26 mouse cellular contexts compared by ENCODE assay signal in the genomic region with DNA sequence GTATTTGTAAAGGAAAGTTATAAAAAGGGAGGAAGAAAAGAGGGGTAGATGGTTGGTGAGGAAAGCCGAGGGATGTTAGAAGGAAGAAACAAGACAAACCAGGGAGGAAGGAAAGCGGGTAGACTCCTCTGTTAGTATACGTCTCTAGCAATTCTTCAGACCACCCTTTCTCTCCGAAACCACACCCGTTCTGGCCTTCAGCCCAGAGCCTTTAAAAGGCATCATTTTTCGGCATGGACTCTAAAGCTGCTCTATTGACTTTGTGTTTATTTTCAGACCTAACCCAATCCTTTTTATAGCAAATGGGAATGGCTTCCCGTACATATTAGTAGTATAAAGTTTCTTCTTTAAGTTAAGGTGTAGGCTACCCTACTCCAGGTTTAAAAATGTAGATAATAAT.
A peak's percentile ranks its signal among the peaks of the same experiment; 100 is the strongest.
DNase-seq lines count a peak whose midpoint lies in the region; ATAC-seq and TF ChIP-seq lines count a peak whose summit lies in the region.
"Had no signal": no experiment of that assay in that cellular context is flagged by ENCODE, and none has a peak within 500 bp of the region (broad histone marks: within the 10 kb centered on the region; RNA-seq: fewer than 3 reads in every experiment).

No protein-coding gene starts in this region.

- TF ChIP-seq CTCF in stomach, postnatal 0 days (IDR thresholded peaks at IDR 0.05; ENCODE audit: low read depth), result no peak

- H3K4me3 ChIP-seq in embryonic facial prominence, embryonic 14.5 days (ENCODE audit: low read depth, low read length), result no peak overlapping the region
- no peak overlapping the region for H3K4me3 ChIP-seq in embryonic facial prominence, embryonic 10.5 days
- no peak overlapping the region for H3K4me3 ChIP-seq in kidney, embryonic 14.5 days (ENCODE audit: low read length)
- no peak overlapping the region for H3K4me3 ChIP-seq in lung, embryonic 16.5 days (ENCODE audit: low read length)
- no peak overlapping the region for H3K4me3 ChIP-seq in stomach, embryonic 15.5 days (replicated peaks)
- H3K4me3 ChIP-seq in stomach, postnatal 0 days (ENCODE audit: low read depth, low read length), result no peak overlapping the region
- H3K4me3 ChIP-seq: embryonic facial prominence, embryonic 12.5 days; erythroblast, embryonic 14.5 days; forebrain, embryonic 12.5 days; forebrain, embryonic 15.5 days; heart, embryonic 12.5 days; heart, embryonic 15.5 days; hindbrain, embryonic 10.5 days; hindbrain, embryonic 13.5 days had no signal

- no peaks in the 10 kb centered on the region for H3K27me3 ChIP-seq in embryonic facial prominence, embryonic 14.5 days (replicated peaks; ENCODE audit: control insufficient read depth, insufficient read depth, low read length)
- H3K27me3 ChIP-seq in embryonic facial prominence, embryonic 10.5 days (replicated peaks; ENCODE audit: low read depth, poor library complexity, severe bottlenecking), result no peaks in the 10 kb centered on the region
- H3K27me3 ChIP-seq in kidney, embryonic 14.5 days (ENCODE audit: control insufficient read depth, insufficient read depth, low read length), result no peaks in the 10 kb centered on the region
- no peaks in the 10 kb centered on the region for H3K27me3 ChIP-seq in lung, embryonic 16.5 days (ENCODE audit: control insufficient read depth, insufficient read depth, low read depth, low read length)
- H3K27me3 ChIP-seq in stomach, embryonic 15.5 days (replicated peaks), result no peaks in the 10 kb centered on the region
- H3K27me3 ChIP-seq in stomach, postnatal 0 days (ENCODE audit: control insufficient read depth, insufficient read depth, low read length), result no peaks in the 10 kb centered on the region
- H3K27me3 ChIP-seq: embryonic facial prominence, embryonic 12.5 days; forebrain, embryonic 12.5 days; forebrain, embryonic 15.5 days; heart, embryonic 12.5 days; heart, embryonic 15.5 days; hindbrain, embryonic 13.5 days had no signal

- peaks cover 6% of the 10 kb centered on the region; the same call in 1 of the 2 replicates for H3K4me1 ChIP-seq in embryonic facial prominence, embryonic 14.5 days (ENCODE audit: control insufficient read depth, insufficient read depth, low read length)
- H3K4me1 ChIP-seq in embryonic facial prominence, embryonic 10.5 days, result peaks cover 7% of the 10 kb centered on the region; the same call in 1 of the 2 replicates
- no peaks in the 10 kb centered on the region for H3K4me1 ChIP-seq in kidney, embryonic 14.5 days (ENCODE audit: control insufficient read depth, insufficient read depth, low read length)
- H3K4me1 ChIP-seq in lung, embryonic 16.5 days (replicated peaks; ENCODE audit: control insufficient read depth, insufficient read depth, low read length), result no peaks in the 10 kb centered on the region; the same call in 1 of the 2 replicates
- H3K4me1 ChIP-seq in stomach, embryonic 15.5 days, result no peaks in the 10 kb centered on the region
- no peaks in the 10 kb centered on the region for H3K4me1 ChIP-seq in stomach, postnatal 0 days (replicated peaks; ENCODE audit: control insufficient read depth, insufficient read depth)
- H3K4me1 ChIP-seq: forebrain, embryonic 12.5 days; forebrain, embryonic 15.5 days; heart, embryonic 12.5 days; heart, embryonic 15.5 days; hindbrain, embryonic 10.5 days; hindbrain, embryonic 13.5 days had no signal

- no peak for ATAC-seq in embryonic facial prominence, embryonic 14.5 days (ENCODE audit: low read depth)
- ATAC-seq in kidney, embryonic 14.5 days (ENCODE audit: low FRiP score, low TSS enrichment), result no peak
- ATAC-seq in lung, embryonic 16.5 days (ENCODE audit: low read depth), result peak; percentile 59; the same call in 1 of the 2 replicates
- ATAC-seq in stomach, embryonic 15.5 days (ENCODE audit: insufficient read depth, low FRiP score, low read depth), result no peak
- ATAC-seq in stomach, postnatal 0 days (ENCODE audit: low FRiP score, low TSS enrichment), result no peak
- ATAC-seq: forebrain, embryonic 15.5 days; Patski had no signal

- H3K9ac ChIP-seq in embryonic facial prominence, embryonic 14.5 days (ENCODE audit: low read depth, low read length), result no peak overlapping the region
- no peak overlapping the region for H3K9ac ChIP-seq in kidney, embryonic 14.5 days (ENCODE audit: low read depth, low read length)
- H3K9ac ChIP-seq in lung, embryonic 16.5 days (ENCODE audit: low read length), result no peak overlapping the region
- H3K9ac ChIP-seq in stomach, embryonic 15.5 days, result no peak overlapping the region
- no peak overlapping the region for H3K9ac ChIP-seq in stomach, postnatal 0 days (ENCODE audit: low read length)
- H3K9ac ChIP-seq: embryonic facial prominence, embryonic 12.5 days; forebrain, embryonic 12.5 days; forebrain, embryonic 15.5 days; heart, embryonic 12.5 days; heart, embryonic 15.5 days; hindbrain, embryonic 13.5 days had no signal

- H3K9me3 ChIP-seq in embryonic facial prominence, embryonic 14.5 days (ENCODE audit: control insufficient read depth, low read length), result no peaks in the 10 kb centered on the region
- no peaks in the 10 kb centered on the region for H3K9me3 ChIP-seq in embryonic facial prominence, embryonic 10.5 days
- no peaks in the 10 kb centered on the region for H3K9me3 ChIP-seq in kidney, embryonic 14.5 days (ENCODE audit: control insufficient read depth, low read length)
- H3K9me3 ChIP-seq in lung, embryonic 16.5 days (ENCODE audit: control insufficient read depth, low read length), result no peaks in the 10 kb centered on the region
- no peaks in the 10 kb centered on the region for H3K9me3 ChIP-seq in stomach, embryonic 15.5 days
- no peaks in the 10 kb centered on the region for H3K9me3 ChIP-seq in stomach, postnatal 0 days (ENCODE audit: control insufficient read depth, low read length)
- H3K9me3 ChIP-seq: embryonic facial prominence, embryonic 12.5 days; forebrain, embryonic 12.5 days; forebrain, embryonic 15.5 days; heart, embryonic 12.5 days; heart, embryonic 15.5 days; hindbrain, embryonic 10.5 days; hindbrain, embryonic 13.5 days had no signal

- H3K4me2 ChIP-seq in embryonic facial prominence, embryonic 14.5 days (ENCODE audit: low read depth, low read length), result no peak overlapping the region
- no peak overlapping the region for H3K4me2 ChIP-seq in kidney, embryonic 14.5 days (replicated peaks; ENCODE audit: low read depth, low read length)
- no peak overlapping the region for H3K4me2 ChIP-seq in lung, embryonic 16.5 days (ENCODE audit: low read depth, low read length)
- H3K4me2 ChIP-seq in stomach, embryonic 15.5 days, result peak overlapping the region; percentile 19; the same call in 1 of the 2 replicates
- no peak overlapping the region for H3K4me2 ChIP-seq in stomach, postnatal 0 days (replicated peaks; ENCODE audit: low read depth)
- H3K4me2 ChIP-seq: embryonic facial prominence, embryonic 12.5 days; forebrain, embryonic 12.5 days; forebrain, embryonic 15.5 days; heart, embryonic 12.5 days; heart, embryonic 15.5 days; hindbrain, embryonic 13.5 days had no signal

- TF ChIP-seq EP300 in stomach, postnatal 0 days (optimal IDR thresholded peaks at IDR 0.05), result no peak

- H3K27ac ChIP-seq in embryonic facial prominence, embryonic 14.5 days (replicated peaks; ENCODE audit: low read depth, low read length), result no peak overlapping the region
- H3K27ac ChIP-seq in embryonic facial prominence, embryonic 10.5 days (replicated peaks), result no peak overlapping the region
- no peak overlapping the region for H3K27ac ChIP-seq in kidney, embryonic 14.5 days (ENCODE audit: low read depth, low read length)
- no peak overlapping the region for H3K27ac ChIP-seq in lung, embryonic 16.5 days (ENCODE audit: low read length)
- H3K27ac ChIP-seq in stomach, embryonic 15.5 days, result no peak overlapping the region
- no peak overlapping the region for H3K27ac ChIP-seq in stomach, postnatal 0 days (replicated peaks)
- H3K27ac ChIP-seq: embryonic facial prominence, embryonic 12.5 days; forebrain, embryonic 12.5 days; forebrain, embryonic 15.5 days; heart, embryonic 15.5 days; hindbrain, embryonic 10.5 days; hindbrain, embryonic 13.5 days had no signal

- 57% methylated on average over 7 of the region's 7 CpGs for WGBS in embryonic facial prominence, embryonic 14.5 days
- WGBS in embryonic facial prominence, embryonic 10.5 days, result 91% methylated on average over 7 of the region's 7 CpGs
- 70% methylated on average over 7 of the region's 7 CpGs for WGBS in kidney, embryonic 14.5 days
- 31% methylated on average over 7 of the region's 7 CpGs for WGBS in lung, embryonic 16.5 days
- 31% methylated on average over 7 of the region's 7 CpGs for WGBS in stomach, embryonic 15.5 days
- WGBS in stomach, postnatal 0 days, result 15% methylated on average over 7 of the region's 7 CpGs

- no peaks in the 10 kb centered on the region for H3K36me3 ChIP-seq in embryonic facial prominence, embryonic 14.5 days (ENCODE audit: control insufficient read depth, insufficient read depth, low read length)
- no peaks in the 10 kb centered on the region for H3K36me3 ChIP-seq in embryonic facial prominence, embryonic 10.5 days (replicated peaks)
- no peaks in the 10 kb centered on the region for H3K36me3 ChIP-seq in kidney, embryonic 14.5 days (ENCODE audit: control insufficient read depth, insufficient read depth, low read length)
- H3K36me3 ChIP-seq in lung, embryonic 16.5 days (ENCODE audit: control insufficient read depth, insufficient read depth, low read length), result no peaks in the 10 kb centered on the region
- no peaks in the 10 kb centered on the region for H3K36me3 ChIP-seq in stomach, embryonic 15.5 days
- no peaks in the 10 kb centered on the region for H3K36me3 ChIP-seq in stomach, postnatal 0 days (ENCODE audit: control insufficient read depth, insufficient read depth, low read length)
- H3K36me3 ChIP-seq: embryonic facial prominence, embryonic 12.5 days; forebrain, embryonic 12.5 days; forebrain, embryonic 15.5 days; heart, embryonic 12.5 days; heart, embryonic 15.5 days; hindbrain, embryonic 10.5 days; hindbrain, embryonic 13.5 days had no signal

- peak; percentile 70 for DNase-seq in embryonic facial prominence, embryonic 14.5 days (ENCODE audit: low spot score)
- DNase-seq in embryonic facial prominence, embryonic 10.5 days (ENCODE audit: low spot score), result no peak
- peak; percentile 27 to 32 for DNase-seq in kidney, postnatal 4 days
- DNase-seq in lung, postnatal 36 days, result no peak
- no peak for DNase-seq in stomach, postnatal 0 days (ENCODE audit: low spot score)
- DNase-seq: adrenal gland, postnatal 10 days; adrenal gland, postnatal 36 days; cerebellum, adult 18-20 months; cerebellum, adult 9-10 months; cerebellum, postnatal 14 days; gastrocnemius, postnatal 25 days; heart, adult 18-20 months; heart, postnatal 10 days; heart, postnatal 36 days had no signal

Comparison
In these comparisons a context has a peak if more than half of its experiments do, and no peak if none do; other contexts are left out.
1. DNase-seq: peak in embryonic facial prominence, embryonic 14.5 days (single experiment) and kidney, postnatal 4 days (2 of 2); none in embryonic facial prominence, embryonic 10.5 days (single experiment), lung, postnatal 36 days (single experiment) and stomach, postnatal 0 days (single experiment).